Mouse (Mus musculus): Measurements from ENCODE around the gene Tnrc18. TPM values are rescaled to one million over a fixed set of nuclear protein-coding genes. Genes with fewer than 3 reads are reported as not detected.
A peak's percentile ranks its signal among the peaks of the same experiment; 100 is the strongest.

The Tnrc18 gene
- total and polyA plus RNA-seq, 2 experiments from 2014 or later = 19.4 to 114 TPM

GRCm38 (mm10) chr5:142816031-142816810, 1.2 kb downstream of the Tnrc18 start:
- TF ChIP-seq CTCF (IDR thresholded peaks at IDR 0.05) = no peak
- 0% methylated on average over 39 of the region's 39 CpGs for WGBS
- no peak for ATAC-seq (ENCODE audit: low FRiP score)

GRCm38 (mm10) chr5:142815421-142816001, 2.0 kb downstream of the Tnrc18 start:
- TF ChIP-seq CTCF (IDR thresholded peaks at IDR 0.05) = no peak
- H3K36me3 ChIP-seq (ENCODE audit: insufficient read depth, low read length) = 0 out of 2 replicates have a peak, but pooled peaks cover 2% of the 10 kb centered on the region
- under 1% methylated on average over 29 of the region's 30 CpGs for WGBS
- H3K27ac ChIP-seq (ENCODE audit: low read depth, low read length) = peak overlapping the region; percentile 100
- H3K9ac ChIP-seq (replicated peaks; ENCODE audit: low read length, poor library complexity, severe bottlenecking) = peak overlapping the region; percentile 100
- H3K9me3 ChIP-seq (ENCODE audit: low read length) = no peaks in the 10 kb centered on the region
- no peak for ATAC-seq (ENCODE audit: low FRiP score)
- peaks cover 21% of the 10 kb centered on the region for H3K4me1 ChIP-seq (ENCODE audit: insufficient read depth, low read length)
- peak overlapping the region; percentile 98 for H3K4me3 ChIP-seq (ENCODE audit: low read depth, low read length)
- DNase-seq (ENCODE audit: low spot score) = no peak
- no peaks in the 10 kb centered on the region for H3K27me3 ChIP-seq (ENCODE audit: insufficient read depth, low read length)
- H3K4me2 ChIP-seq (ENCODE audit: low read depth, low read length, poor library complexity, severe bottlenecking) = peak overlapping the region; percentile 96

More at GRCm38 (mm10) chr5:142816031-142816810, 1.2 kb downstream of the Tnrc18 start:
- peak overlapping the region; percentile 100 for H3K27ac ChIP-seq (ENCODE audit: low read depth, low read length)
- peak overlapping the region; percentile 96 for H3K4me2 ChIP-seq (ENCODE audit: low read depth, low read length, poor library complexity, severe bottlenecking)
- no peaks in the 10 kb centered on the region for H3K27me3 ChIP-seq (ENCODE audit: insufficient read depth, low read length)
- DNase-seq (ENCODE audit: low spot score) = peak; percentile 42
- peak overlapping the region; percentile 98 for H3K4me3 ChIP-seq (ENCODE audit: low read depth, low read length)
- peak overlapping the region; percentile 100 for H3K9ac ChIP-seq (replicated peaks; ENCODE audit: low read length, poor library complexity, severe bottlenecking)
- H3K9me3 ChIP-seq (ENCODE audit: low read length) = no peaks in the 10 kb centered on the region
- peaks cover 14% of the 10 kb centered on the region for H3K4me1 ChIP-seq (ENCODE audit: insufficient read depth, low read length)
- H3K36me3 ChIP-seq (ENCODE audit: insufficient read depth, low read length) = 0 out of 2 replicates have a peak, but pooled peaks cover 2% of the 10 kb centered on the region

- H3K4me1 ChIP-seq (ENCODE audit: insufficient read depth, low read length) = peaks cover 26% of the 10 kb centered on the region
- DNase-seq (ENCODE audit: low spot score) (no peak), ATAC-seq (ENCODE audit: low FRiP score) (no peak)
- TF ChIP-seq CTCF (IDR thresholded peaks at IDR 0.05) = no peak
- H3K36me3 ChIP-seq (ENCODE audit: insufficient read depth, low read length) = 0 out of 2 replicates have a peak, but pooled peaks cover 2% of the 10 kb centered on the region
- H3K9me3 ChIP-seq (ENCODE audit: low read length) = no peaks in the 10 kb centered on the region
- no peaks in the 10 kb centered on the region for H3K27me3 ChIP-seq (ENCODE audit: insufficient read depth, low read length)
- H3K9ac ChIP-seq (replicated peaks; ENCODE audit: low read length, poor library complexity, severe bottlenecking) = peak overlapping the region; percentile 100
- H3K4me3 ChIP-seq (ENCODE audit: low read depth, low read length) = peak overlapping the region; percentile 98
- peak overlapping the region; percentile 100 for H3K27ac ChIP-seq (ENCODE audit: low read depth, low read length)
- WGBS = under 1% methylated on average over 55 of the region's 62 CpGs
- H3K4me2 ChIP-seq (ENCODE audit: low read depth, low read length, poor library complexity, severe bottlenecking) = peak overlapping the region; percentile 96
Observed at GRCm38 (mm10) chr5:142814711-142815420, 2.6 kb downstream of the Tnrc18 start.

- H3K4me2 ChIP-seq (ENCODE audit: low read depth, low read length, poor library complexity, severe bottlenecking) = peak overlapping the region; percentile 96
- H3K4me1 ChIP-seq (ENCODE audit: insufficient read depth, low read length) = peaks cover 26% of the 10 kb centered on the region
- H3K27me3 ChIP-seq (ENCODE audit: insufficient read depth, low read length) = no peaks in the 10 kb centered on the region
- peak overlapping the region; percentile 100 for H3K27ac ChIP-seq (ENCODE audit: low read depth, low read length)
- H3K4me3 ChIP-seq (ENCODE audit: low read depth, low read length) = peak overlapping the region; percentile 98
- peak overlapping the region; percentile 100 for H3K9ac ChIP-seq (replicated peaks; ENCODE audit: low read length, poor library complexity, severe bottlenecking)
- no peaks in the 10 kb centered on the region for H3K9me3 ChIP-seq (ENCODE audit: low read length)
- H3K36me3 ChIP-seq (ENCODE audit: insufficient read depth, low read length) = 0 out of 2 replicates have a peak, but pooled peaks cover 2% of the 10 kb centered on the region
- WGBS = 0% methylated on average over 22 of the region's 22 CpGs
- TF ChIP-seq CTCF (IDR thresholded peaks at IDR 0.05) = no peak
- ATAC-seq (ENCODE audit: low FRiP score) (no peak), DNase-seq (ENCODE audit: low spot score) (no peak)
Observed at GRCm38 (mm10) chr5:142814161-142814651, 3.3 kb downstream of the Tnrc18 start.

- H3K4me3 ChIP-seq (ENCODE audit: low read depth, low read length) = peak overlapping the region; percentile 98
- H3K36me3 ChIP-seq (ENCODE audit: insufficient read depth, low read length) = 0 out of 2 replicates have a peak, but pooled peaks cover 2% of the 10 kb centered on the region
- peaks cover 26% of the 10 kb centered on the region for H3K4me1 ChIP-seq (ENCODE audit: insufficient read depth, low read length)
- 0% methylated on average over 23 of the region's 23 CpGs for WGBS
- H3K9me3 ChIP-seq (ENCODE audit: low read length) = no peaks in the 10 kb centered on the region
- peak overlapping the region; percentile 96 for H3K4me2 ChIP-seq (ENCODE audit: low read depth, low read length, poor library complexity, severe bottlenecking)
- no peak for DNase-seq (ENCODE audit: low spot score)
- H3K27ac ChIP-seq (ENCODE audit: low read depth, low read length) = peak overlapping the region; percentile 100
- ATAC-seq (ENCODE audit: low FRiP score) = no peak
- TF ChIP-seq CTCF (IDR thresholded peaks at IDR 0.05) = no peak
- peak overlapping the region; percentile 100 for H3K9ac ChIP-seq (replicated peaks; ENCODE audit: low read length, poor library complexity, severe bottlenecking)
- no peaks in the 10 kb centered on the region for H3K27me3 ChIP-seq (ENCODE audit: insufficient read depth, low read length)
Observed at GRCm38 (mm10) chr5:142813722-142814111, 3.7 kb downstream of the Tnrc18 start.
